Mouse (Mus musculus) midbrain, embryonic 14.5 days (tissue): ENCODE data around the gene Prrt1. TPM values are rescaled to one million over a fixed set of nuclear protein-coding genes. Genes with fewer than 3 reads are reported as not detected.

ENCODE experiments used
- ATAC-seq: fragments of 200-750 bp; cut with Nextera tagmentation; 2 replicates; pipeline ENCODE4 v1.8.0; 2017; ENCODE audit warnings: moderate number of reproducible peaks, moderate library complexity; ENCODE audit not compliant: low FRiP score, low TSS enrichment
- DNase-seq: peaks from one replicate; pipeline ENCODE4 v3.0.0-alpha.2; 2015
- H3K27ac ChIP-seq: fragments of 300-500 bp; sonication (generic); replicated peaks from 2 replicates; pipeline ENCODE4 v1.5.1; 2014; ENCODE audit warnings: mild to moderate bottlenecking, low read depth, low read length, moderate library complexity
- H3K27me3 ChIP-seq: fragments of 300-500 bp; sonication (generic); 2 replicates; pipeline ENCODE4 v1.6.1; 2014; ENCODE audit warnings: low read length, control low read depth, mixed read lengths; ENCODE audit not compliant: control insufficient read depth, insufficient read depth
- H3K36me3 ChIP-seq: fragments of 300-500 bp; sonication (generic); 2 replicates; pipeline ENCODE4 v1.6.1; 2014; ENCODE audit warnings: low read length, control low read depth; ENCODE audit not compliant: control insufficient read depth, insufficient read depth
- H3K4me1 ChIP-seq: fragments of 300-500 bp; sonication (generic); 2 replicates; pipeline ENCODE4 v1.6.1; 2014; ENCODE audit warnings: mild to moderate bottlenecking, antibody characterized with exemption, low read length, control low read depth; ENCODE audit not compliant: control insufficient read depth, insufficient read depth
- H3K4me2 ChIP-seq: fragments of 300-500 bp; sonication (generic); 2 replicates; pipeline ENCODE4 v1.6.1; 2014; ENCODE audit warnings: mild to moderate bottlenecking, low read length, moderate library complexity
- H3K4me3 ChIP-seq: fragments of 300-500 bp; sonication (generic); replicated peaks from 2 replicates; pipeline ENCODE4 v1.5.1; 2014; ENCODE audit warnings: low read depth, low read length
- H3K9ac ChIP-seq: fragments of 300-500 bp; sonication (generic); replicated peaks from 2 replicates; pipeline ENCODE4 v1.6.1; 2014; ENCODE audit warnings: mild to moderate bottlenecking, low read length, moderate library complexity
- H3K9me3 ChIP-seq: fragments of 300-500 bp; sonication (generic); 2 replicates; pipeline ENCODE4 v1.6.1; 2016; ENCODE audit warnings: low read length, control low read depth, mixed read lengths; ENCODE audit not compliant: control insufficient read depth
- WGBS: fragments of 180-500 bp; shearing (Covaris S2); extraction: QIAGEN DNeasy Blood & Tissue Kit; methylation state at CpG from one replicate; pipeline ENCODE4 v1.1.7; 2014; 5-methylcytosine and 5-hydroxymethylcytosine counted together
- polyA plus RNA-seq: library from polyadenylated mRNA; unstranded; fragments of >200 nt; fragmentation: Nextera tagmentation; extraction: Ambion mirVana; gene quantifications from 2 replicates; pipeline ENCODE4 v1.2.1, GENCODE M21; 2014

The Prrt1 gene
- polyA plus RNA-seq, 1 experiment from 2014 or later: 12.4 TPM

GRCm38 (mm10) chr17:34618999-34619398 lies 10.3 kb upstream of the Prrt1 start:
- Histone ChIP-seq H3K27me3 (no peaks in the 10 kb centered on the region), H3K9ac (no peak overlapping the region), H3K4me3 (no peak overlapping the region), H3K9me3 (no peaks in the 10 kb centered on the region), H3K27ac (no peak overlapping the region), H3K36me3 (peaks cover 57% of the 10 kb centered on the region), H3K4me1 (no peaks in the 10 kb centered on the region), H3K4me2 (no peak overlapping the region)
- peak; percentile 77 for DNase-seq
- ATAC-seq: no peak
- WGBS: 10% methylated on average over 6 of the region's 6 CpGs

GRCm38 (mm10) chr17:34621006-34621405 lies 8.3 kb upstream of the Prrt1 start:
- DNase-seq: no peak
- 93% methylated on average over 8 of the region's 8 CpGs for WGBS
- H3K27me3 ChIP-seq: no peaks in the 10 kb centered on the region
- ATAC-seq: no peak
- H3K27ac ChIP-seq: no peak overlapping the region
- H3K9me3 ChIP-seq: no peaks in the 10 kb centered on the region
- no peak overlapping the region for H3K4me2 ChIP-seq
- no peak overlapping the region for H3K9ac ChIP-seq
- H3K4me3 ChIP-seq: no peak overlapping the region
- H3K36me3 ChIP-seq: peaks cover 38% of the 10 kb centered on the region
- H3K4me1 ChIP-seq: peaks cover 2% of the 10 kb centered on the region

GRCm38 (mm10) chr17:34623161-34623560 lies 6.2 kb upstream of the Prrt1 start:
- Histone ChIP-seq H3K9ac (no peak overlapping the region), H3K36me3 (peaks cover 24% of the 10 kb centered on the region), H3K27me3 (no peaks in the 10 kb centered on the region), H3K4me2 (no peak overlapping the region), H3K9me3 (no peaks in the 10 kb centered on the region), H3K27ac (no peak overlapping the region), H3K4me1 (peaks cover 14% of the 10 kb centered on the region), H3K4me3 (no peak overlapping the region)
- 88% methylated on average over 9 of the region's 9 CpGs for WGBS
- DNase-seq (no peak), ATAC-seq (no peak)

GRCm38 (mm10) chr17:34624981-34625380 lies 4.4 kb upstream of the Prrt1 start:
- Histone ChIP-seq H3K4me3 (no peak overlapping the region), H3K36me3 (peaks cover 24% of the 10 kb centered on the region), H3K9me3 (no peaks in the 10 kb centered on the region), H3K27ac (no peak overlapping the region), H3K4me1 (peaks cover 27% of the 10 kb centered on the region), H3K27me3 (no peaks in the 10 kb centered on the region), H3K4me2 (no peak overlapping the region), H3K9ac (no peak overlapping the region)
- WGBS: 94% methylated on average over 3 of the region's 3 CpGs
- DNase-seq: no peak
- no peak for ATAC-seq

GRCm38 (mm10) chr17:34626062-34626772 lies 3.1 kb upstream of the Prrt1 start:
- peaks cover 19% of the 10 kb centered on the region for H3K36me3 ChIP-seq
- no peaks in the 10 kb centered on the region for H3K9me3 ChIP-seq
- DNase-seq (no peak), ATAC-seq (no peak)
- 49% methylated on average over 16 of the region's 16 CpGs for WGBS
- H3K27ac ChIP-seq: peak overlapping the region; percentile 93
- peaks cover 4% of the 10 kb centered on the region; the same call in 1 of the 2 replicates for H3K27me3 ChIP-seq
- H3K9ac ChIP-seq: peak overlapping the region; percentile 68
- peak overlapping the region; percentile 90 for H3K4me2 ChIP-seq
- H3K4me1 ChIP-seq: peaks cover 39% of the 10 kb centered on the region
- peak overlapping the region; percentile 71 for H3K4me3 ChIP-seq

GRCm38 (mm10) chr17:34626773-34627092 lies 2.6 kb upstream of the Prrt1 start:
- peak overlapping the region; percentile 71 for H3K4me3 ChIP-seq
- H3K27me3 ChIP-seq: peaks cover 10% of the 10 kb centered on the region; the same call in 1 of the 2 replicates
- H3K36me3 ChIP-seq: peaks cover 14% of the 10 kb centered on the region
- peak; percentile 82 for DNase-seq
- peak overlapping the region; percentile 93 for H3K27ac ChIP-seq
- WGBS: under 1% methylated on average over 18 of the region's 18 CpGs
- H3K4me1 ChIP-seq: peaks cover 44% of the 10 kb centered on the region
- ATAC-seq: peak; percentile 31
- peak overlapping the region; percentile 90 for H3K4me2 ChIP-seq
- H3K9me3 ChIP-seq: no peaks in the 10 kb centered on the region
- H3K9ac ChIP-seq: peak overlapping the region; percentile 68

GRCm38 (mm10) chr17:34627093-34627942 lies 2.0 kb upstream of the Prrt1 start:
- peak overlapping the region; percentile 71 for H3K4me3 ChIP-seq
- ATAC-seq: peak; percentile 78
- H3K27ac ChIP-seq: peak overlapping the region; percentile 93
- peaks cover 9% of the 10 kb centered on the region for H3K36me3 ChIP-seq
- peaks cover 11% of the 10 kb centered on the region; the same call in 1 of the 2 replicates for H3K27me3 ChIP-seq
- peak overlapping the region; percentile 68 for H3K9ac ChIP-seq
- 0% methylated on average over 40 of the region's 45 CpGs for WGBS
- peak overlapping the region; percentile 90 for H3K4me2 ChIP-seq
- no peaks in the 10 kb centered on the region for H3K9me3 ChIP-seq
- H3K4me1 ChIP-seq: peaks cover 50% of the 10 kb centered on the region
- DNase-seq: peak; percentile 94

- Histone ChIP-seq H3K27me3 (peaks cover 14% of the 10 kb centered on the region; the same call in 1 of the 2 replicates), H3K9ac (peak within 1 kb of the TSS; percentile 68), H3K4me2 (peak within 1 kb of the TSS; percentile 90), H3K9me3 (no peaks in the 10 kb centered on the region), H3K27ac (peak within 1 kb of the TSS; percentile 93), H3K4me3 (peak within 1 kb of the TSS; percentile 71), H3K36me3 (peaks cover 1% of the 10 kb centered on the region; the same call in 1 of the 2 replicates), H3K4me1 (peaks cover 53% of the 10 kb centered on the region)
- no peak for ATAC-seq
- DNase-seq: peak; percentile 53
- 6% methylated on average over 29 of the region's 29 CpGs for WGBS
These were observed 1.2 kb upstream of the Prrt1 start, which contains the start of gene Ppt2 for GRCm38 (mm10) chr17:34627943-34628643. Gene Ppt2 (minus strand): TSS chr17:34628510.
